Mouse (Mus musculus): Measurements from ENCODE around the gene Ctsd.

Ctsd gene

GRCm38 (mm10) chr7:142387419-142388148, at the start of gene Ctsd:
Ctsd (minus strand) TSS chr7:142388038.
- in situ Hi-C loops (cut with MboI, MseI): loop anchor here (10.0 kb wide), 1 partner anchor 913 kb away; the partner anchor contains the start of genes Polr2l and Tspan4

GRCm38 (mm10) chr7:142437324-142437723, 49.5 kb upstream of the Ctsd start:
- in situ Hi-C loops (cut with MboI, MseI): no loop called here

- in situ Hi-C loops (cut with MboI, MseI): no loop called here
Measured at GRCm38 (mm10) chr7:142435524-142435923, 47.7 kb upstream of the Ctsd start.

GRCm38 (mm10) chr7:142434137-142434865, 46.5 kb upstream of the Ctsd start, which contains the start of gene Syt8:
Syt8 (plus strand) TSS chr7:142434850.
- in situ Hi-C loops (cut with MboI, MseI): loop anchor here (5.0 kb wide), 1 partner anchor 97 kb away; no protein-coding TSS in a partner anchor

GRCm38 (mm10) chr7:142433623-142434022, 45.8 kb upstream of the Ctsd start:
- in situ Hi-C loops (cut with MboI, MseI): loop anchor here (5.0 kb wide), 1 partner anchor 96 kb away; no protein-coding TSS in a partner anchor

GRCm38 (mm10) chr7:142431106-142431505, 43.3 kb upstream of the Ctsd start:
- in situ Hi-C loops (cut with MboI, MseI): loop anchor here (5.0 kb wide), 1 partner anchor 94 kb away; no protein-coding TSS in a partner anchor

GRCm38 (mm10) chr7:142430160-142430678, 42.4 kb upstream of the Ctsd start:
- in situ Hi-C loops (cut with MboI, MseI): loop anchor here (5.0 kb wide), 1 partner anchor 93 kb away; no protein-coding TSS in a partner anchor

- in situ Hi-C loops (cut with MboI, MseI): no loop called here
Measured at GRCm38 (mm10) chr7:142428213-142428612, 40.4 kb upstream of the Ctsd start.

GRCm38 (mm10) chr7:142425641-142426213, 37.9 kb upstream of the Ctsd start:
- in situ Hi-C loops (cut with MboI, MseI): no loop called here

GRCm38 (mm10) chr7:142421826-142422225, 34.0 kb upstream of the Ctsd start:
- in situ Hi-C loops (cut with MboI, MseI): no loop called here

- in situ Hi-C loops (cut with MboI, MseI): no loop called here
Measured at GRCm38 (mm10) chr7:142419887-142420286, 32.0 kb upstream of the Ctsd start.

- in situ Hi-C loops (cut with MboI, MseI): no loop called here
Measured at GRCm38 (mm10) chr7:142418679-142419078, 30.8 kb upstream of the Ctsd start.

GRCm38 (mm10) chr7:142418027-142418426, 30.2 kb upstream of the Ctsd start:
- in situ Hi-C loops (cut with MboI, MseI): no loop called here

- in situ Hi-C loops (cut with MboI, MseI): no loop called here
Measured at GRCm38 (mm10) chr7:142416225-142416624, 28.4 kb upstream of the Ctsd start.

- in situ Hi-C loops (cut with MboI, MseI): no loop called here
Measured at GRCm38 (mm10) chr7:142415314-142415713, 27.5 kb upstream of the Ctsd start.

- in situ Hi-C loops (cut with MboI, MseI): no loop called here
Measured at GRCm38 (mm10) chr7:142413285-142413684, 25.4 kb upstream of the Ctsd start.

- in situ Hi-C loops (cut with MboI, MseI): loop anchor here (10.0 kb wide), 1 partner anchor 475 kb away; no protein-coding TSS in a partner anchor
Measured at GRCm38 (mm10) chr7:142409603-142410002, 21.8 kb upstream of the Ctsd start.

GRCm38 (mm10) chr7:142408686-142409085, 20.8 kb upstream of the Ctsd start:
- in situ Hi-C loops (cut with MboI, MseI): loop anchor here (10.0 kb wide), 1 partner anchor 476 kb away; no protein-coding TSS in a partner anchor

GRCm38 (mm10) chr7:142407935-142408334, 20.1 kb upstream of the Ctsd start:
- in situ Hi-C loops (cut with MboI, MseI): loop anchor here (10.0 kb wide), 1 partner anchor 477 kb away; no protein-coding TSS in a partner anchor

- in situ Hi-C loops (cut with MboI, MseI): loop anchor here (10.0 kb wide), 1 partner anchor 480 kb away; no protein-coding TSS in a partner anchor
Measured at GRCm38 (mm10) chr7:142405134-142405533, 17.3 kb upstream of the Ctsd start.

- in situ Hi-C loops (cut with MboI, MseI): loop anchor here (10.0 kb wide), 1 partner anchor 481 kb away; no protein-coding TSS in a partner anchor
Measured at GRCm38 (mm10) chr7:142403591-142403990, 15.8 kb upstream of the Ctsd start.

Measured in T-helper 1 cell (primary cell).